Mouse (Mus musculus) mammary gland, adult 2 months (tissue): ENCODE data around the gene Fto. TPM values are rescaled to one million over a fixed set of nuclear protein-coding genes. Genes with fewer than 3 reads are reported as not detected.

Source experiments
- polyA plus RNA-seq: library from polyadenylated mRNA; depleted of rRNA; stranded (reverse); fragments of >200 nt; gene quantifications from 2 replicates; pipeline ENCODE4 v1.2.3, GENCODE M21; 2012; ENCODE audit warnings: low replicate concordance; rRNA removed

The Fto gene
- polyA plus RNA-seq, result 25.8 and 51.3 TPM in 2 replicates

DNA sequence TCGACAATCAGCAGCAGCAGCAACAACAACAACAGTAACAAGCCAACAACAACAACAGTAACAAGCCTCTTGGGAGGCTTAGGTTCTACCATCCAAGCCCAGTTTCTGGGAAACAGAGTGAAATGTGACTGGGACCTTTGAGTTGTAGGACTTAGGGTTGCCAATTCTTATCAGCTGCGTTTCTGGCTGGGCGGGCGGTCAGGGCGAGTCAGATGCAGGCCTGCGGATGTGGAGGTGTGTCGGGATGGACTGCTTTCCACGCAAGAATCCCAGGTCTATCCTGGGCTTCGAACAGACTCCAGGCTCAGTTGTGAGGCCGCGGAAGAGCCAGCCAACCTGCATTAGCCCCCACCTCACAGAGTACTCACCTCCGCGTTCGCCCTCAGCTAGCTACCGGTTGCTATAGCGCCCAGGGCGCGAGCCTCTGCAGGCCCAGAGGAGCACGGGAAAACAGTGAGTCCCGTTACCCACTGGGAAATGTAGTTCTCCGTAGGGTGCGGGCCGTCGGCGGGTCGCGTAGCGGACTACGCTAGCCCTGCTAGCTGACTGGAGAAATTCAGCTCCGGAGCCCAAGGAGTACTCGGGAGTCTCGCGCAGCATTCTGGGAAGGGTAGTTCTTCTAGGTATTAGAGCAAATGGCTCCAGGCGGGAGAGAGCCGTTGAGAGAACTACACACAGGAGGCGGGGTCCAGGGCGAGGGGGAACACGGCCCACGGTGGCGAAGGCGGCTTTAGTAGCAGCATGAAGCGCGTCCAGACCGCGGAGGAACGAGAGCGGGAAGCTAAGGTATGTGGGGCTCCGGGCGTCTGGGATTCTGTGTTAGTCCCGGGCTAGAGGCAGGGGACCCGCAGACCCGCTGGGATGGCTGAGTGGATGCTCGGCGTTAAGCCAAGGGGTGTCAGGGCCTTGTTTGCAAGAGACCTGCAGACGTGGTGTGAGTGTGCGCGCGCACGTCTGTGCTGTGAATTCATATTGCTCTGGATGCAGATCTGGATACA, at the start of gene Fto, which contains the start of gene Rpgrip1l:
Fto (plus strand) TSS at position 691 of the 998 bp plus-strand sequence.
Rpgrip1l (minus strand) TSS at position 428 of the 998 bp plus-strand sequence.

Other genes with a start within 250 kb of the Fto start
- 20.7 and 35.3 TPM in 2 replicates for gene Rbl2, start 243.5 kb upstream of the Fto start, polyA plus RNA-seq
- gene Aktip, start 113.5 kb upstream of the Fto start, polyA plus RNA-seq, result 24.1 and 67.8 TPM in 2 replicates
- 0.39 and 1.1 TPM in 2 replicates for gene Rpgrip1l, start 263 bp upstream of the Fto start, polyA plus RNA-seq